Mouse (Mus musculus): ENCODE measurements around the gene Arhgap23.

DNA sequence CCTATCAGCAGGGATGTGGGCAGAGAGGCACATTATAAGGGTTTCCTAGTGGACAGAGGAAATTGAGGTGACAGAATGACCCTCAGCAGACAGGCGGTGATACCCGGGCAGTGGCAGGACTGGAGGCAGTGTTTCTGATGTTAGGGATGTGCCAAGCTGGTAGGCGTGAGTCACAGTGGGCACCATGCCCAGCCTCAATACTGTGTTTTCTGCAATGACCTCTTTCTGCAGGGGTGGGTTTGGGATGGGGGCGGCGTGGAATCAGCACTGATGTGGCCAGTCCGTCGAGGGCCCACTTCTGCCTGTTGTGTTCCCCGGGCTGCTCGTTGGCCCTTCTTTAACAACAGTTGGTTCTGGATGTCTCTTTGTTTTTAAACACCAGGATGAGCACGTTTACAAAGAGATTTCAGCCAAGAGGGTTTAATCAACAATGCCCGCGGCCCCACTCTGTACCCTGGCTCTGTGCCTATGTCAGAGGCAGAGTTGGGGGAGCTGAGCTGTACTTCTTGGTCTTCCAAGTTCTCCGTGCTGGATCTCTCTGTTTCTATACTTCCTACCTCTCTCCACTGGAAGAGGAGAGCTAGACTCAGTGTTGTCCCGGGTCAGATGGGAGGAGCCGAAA, 25.8 kb downstream of the Arhgap23 start:
- TF ChIP-seq CTCF (IDR thresholded peaks at IDR 0.05), result no peak; the same call in 1 of the 2 replicates
- no peak for TF ChIP-seq EP300 (IDR thresholded peaks at IDR 0.05)
